Mouse (Mus musculus): ENCODE measurements around the gene Col18a1. TPM values are rescaled to one million over a fixed set of nuclear protein-coding genes. Genes with fewer than 3 reads are reported as not detected.
"Not testable (repeated sequence)": the region's sequence is repeated elsewhere in the genome, so short reads cannot be mapped to it uniquely, and the experiment has no call there.

The Col18a1 gene
- total RNA-seq, 2 experiments from 2014 or later = 20.2 to 24.5 TPM

DNA sequence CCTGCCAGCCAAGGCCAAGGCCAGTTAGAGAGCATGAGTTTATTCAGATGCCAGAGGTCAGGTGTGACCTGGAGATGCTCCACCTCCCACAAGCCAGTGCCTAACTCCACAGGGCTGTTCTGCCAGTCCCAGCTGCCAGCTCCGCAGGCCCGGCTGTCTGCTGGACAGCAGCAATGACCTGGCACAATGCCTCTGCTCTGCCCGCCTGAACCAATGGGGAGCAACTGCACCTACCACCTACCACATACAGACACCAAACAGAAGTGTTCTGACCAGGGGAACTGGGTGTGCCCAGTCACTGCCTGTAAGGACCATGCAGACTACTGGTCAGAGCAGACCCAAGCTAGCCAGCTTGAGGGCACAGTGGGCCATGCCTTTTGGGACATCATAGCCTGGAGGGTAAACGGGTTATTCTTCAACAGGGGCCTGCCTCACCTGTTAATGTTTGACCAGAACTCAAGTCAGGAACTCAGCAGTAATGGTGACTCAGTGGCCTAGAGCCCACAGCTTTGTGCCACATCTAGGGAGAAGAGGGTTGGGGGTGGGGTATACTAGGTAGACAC is 19.4 kb downstream of the Col18a1 start:
- intact Hi-C loops (cut with DNase I; ENCODE audit: low total_unique reads) = no loop called here
- DNase-seq = peak; percentile 69

DNA sequence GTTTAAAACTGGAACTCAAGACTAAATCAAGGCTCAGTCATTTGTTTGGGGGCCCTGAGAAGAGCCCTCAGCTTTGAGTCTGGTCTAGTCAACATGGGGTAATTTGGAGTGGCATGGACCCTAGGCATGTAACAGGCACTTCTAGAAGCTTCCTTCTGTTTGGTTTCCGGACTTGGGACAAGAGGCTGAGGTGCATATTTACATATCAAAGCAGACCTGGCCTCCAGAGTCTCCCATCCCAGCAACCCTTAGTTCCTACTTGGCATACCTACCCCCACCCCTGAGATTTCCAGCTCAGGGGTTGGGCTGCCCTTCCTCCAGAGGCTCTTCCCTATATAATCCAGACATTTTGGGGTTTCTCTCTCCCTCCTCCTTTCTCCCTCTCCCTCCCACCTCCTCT is 20.4 kb downstream of the Col18a1 start:
- intact Hi-C loops (cut with DNase I; ENCODE audit: low total_unique reads) = no loop called here
- DNase-seq = no peak

DNA sequence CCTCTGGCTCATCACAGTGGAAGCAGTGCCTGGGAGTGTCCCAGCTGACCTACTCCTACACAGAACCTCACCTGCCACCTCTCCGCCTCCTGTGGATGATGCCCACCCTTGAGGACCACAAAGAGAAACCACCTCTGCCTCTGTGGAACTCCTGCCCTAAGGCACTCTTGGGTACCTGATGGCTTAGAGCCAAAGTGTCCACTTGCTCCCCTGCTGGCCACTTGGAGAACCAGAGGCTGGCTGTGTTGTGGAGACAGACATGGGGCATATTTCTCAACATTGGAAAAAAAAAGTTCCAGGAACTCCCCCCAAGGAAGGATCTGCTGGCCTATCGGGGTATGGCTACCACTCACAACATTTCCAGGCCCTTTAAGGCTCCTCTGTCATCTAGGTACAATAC is 22.0 kb downstream of the Col18a1 start:
- intact Hi-C loops (cut with DNase I; ENCODE audit: low total_unique reads) = no loop called here
- DNase-seq = no peak

- intact Hi-C loops (cut with DNase I; ENCODE audit: low total_unique reads) = no loop called here
- no peak for DNase-seq
These were observed 24.0 kb downstream of the Col18a1 start for GRCm38 (mm10) chr10:77142328-77142727.

GRCm38 (mm10) chr10:77138304-77138703 is 28.0 kb downstream of the Col18a1 start:
- intact Hi-C loops (cut with DNase I; ENCODE audit: low total_unique reads) = no loop called here
- no peak for DNase-seq

- DNase-seq = no peak
- intact Hi-C loops (cut with DNase I; ENCODE audit: low total_unique reads) = no loop called here
These were observed 30.1 kb downstream of the Col18a1 start for GRCm38 (mm10) chr10:77136205-77136604.

DNA sequence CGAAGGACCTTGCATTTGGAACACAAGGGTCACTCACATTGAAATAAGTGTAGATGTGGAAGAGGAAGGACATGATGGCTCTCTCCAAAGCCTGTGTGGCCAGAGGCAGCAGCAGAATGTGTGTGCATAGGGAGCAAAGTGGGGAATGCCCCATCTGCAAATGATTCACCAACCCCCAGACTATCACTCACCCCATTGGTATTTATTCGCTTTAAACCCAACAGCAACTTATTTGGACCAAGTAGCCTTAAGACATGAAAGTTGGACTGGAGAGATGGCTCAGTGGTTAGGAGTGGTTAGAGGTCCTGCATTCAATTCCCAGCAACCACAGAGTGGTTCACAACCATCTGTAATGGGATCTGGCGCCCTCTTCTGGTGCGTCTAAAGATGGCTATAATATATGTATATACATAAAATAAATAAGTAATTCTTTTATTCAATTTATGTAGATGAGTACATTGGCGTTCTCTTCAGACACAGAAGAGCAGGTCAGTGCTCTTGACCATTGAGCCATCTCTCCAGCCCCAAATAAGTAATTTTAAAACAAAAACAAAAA is 31.0 kb downstream of the Col18a1 start:
- intact Hi-C loops (cut with DNase I; ENCODE audit: low total_unique reads) = no loop called here
- no peak for DNase-seq

DNA sequence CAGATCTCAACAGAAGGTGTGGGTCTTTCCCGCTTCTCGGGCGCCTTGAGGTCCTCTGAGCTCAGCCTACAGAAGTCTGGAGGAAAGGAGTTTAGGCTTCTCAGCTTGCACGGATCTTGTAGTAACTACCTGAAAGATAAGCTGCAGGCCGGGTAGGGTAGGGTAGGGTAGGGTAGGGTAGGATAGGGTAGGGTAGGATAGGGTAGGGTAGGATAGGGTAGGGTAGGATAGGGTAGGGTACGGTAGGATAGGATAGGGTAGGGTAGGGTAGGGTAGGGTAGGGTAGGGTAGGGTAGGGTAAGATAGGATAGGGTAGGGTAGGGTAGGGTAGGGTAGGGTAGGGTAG is 31.6 kb downstream of the Col18a1 start:
- DNase-seq; intact Hi-C loops (cut with DNase I; ENCODE audit: low total_unique reads): not testable (repeated sequence)

GRCm38 (mm10) chr10:77133951-77134806 is 32.2 kb downstream of the Col18a1 start:
- no peak for DNase-seq
- intact Hi-C loops (cut with DNase I; ENCODE audit: low total_unique reads) = no loop called here

- intact Hi-C loops (cut with DNase I; ENCODE audit: low total_unique reads) = no loop called here
- DNase-seq = peak; percentile 43
These were observed 34.2 kb downstream of the Col18a1 start for GRCm38 (mm10) chr10:77132118-77132517.

- intact Hi-C loops (cut with DNase I; ENCODE audit: low total_unique reads) = loop anchor here (2.0 kb wide), 1 partner anchor 121 kb away; no protein-coding TSS in a partner anchor
- DNase-seq = no peak
These were observed 34.8 kb downstream of the Col18a1 start for GRCm38 (mm10) chr10:77131536-77131935.

DNA sequence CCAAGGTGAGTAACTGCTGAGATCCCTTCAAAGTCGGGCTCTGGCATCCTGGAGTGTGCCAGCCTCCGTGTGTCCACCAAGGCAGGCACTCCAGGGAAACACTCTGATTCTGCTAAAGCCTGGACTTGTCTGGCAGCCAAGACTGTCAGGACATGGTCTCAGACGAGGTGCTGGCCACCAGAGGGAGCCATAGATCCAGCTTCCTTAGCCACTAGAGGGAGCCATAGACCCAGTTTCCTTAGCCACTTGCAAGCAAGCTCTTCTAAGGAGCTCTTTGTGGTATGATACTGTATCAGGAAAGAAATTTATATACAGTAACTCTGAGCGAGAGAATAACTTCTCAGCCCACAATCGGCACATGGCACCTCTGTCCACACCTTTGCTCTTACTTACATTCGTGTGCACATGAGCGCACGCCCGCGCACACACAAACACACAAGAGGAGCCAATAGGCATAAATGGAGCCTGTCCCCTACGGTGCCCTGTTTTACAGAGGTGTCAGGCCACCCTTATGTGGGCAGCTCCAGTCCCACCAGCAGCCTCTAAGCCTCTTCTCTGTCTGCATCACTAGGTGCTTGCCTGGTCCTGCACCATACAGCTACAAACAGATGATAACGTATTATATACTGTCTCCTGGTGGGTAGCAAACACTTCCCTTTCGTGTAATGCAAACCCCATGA is 35.6 kb downstream of the Col18a1 start:
- DNase-seq = peak; percentile 87
- intact Hi-C loops (cut with DNase I; ENCODE audit: low total_unique reads) = loop anchor here (2.0 kb wide), 1 partner anchor 122 kb away; no protein-coding TSS in a partner anchor

DNA sequence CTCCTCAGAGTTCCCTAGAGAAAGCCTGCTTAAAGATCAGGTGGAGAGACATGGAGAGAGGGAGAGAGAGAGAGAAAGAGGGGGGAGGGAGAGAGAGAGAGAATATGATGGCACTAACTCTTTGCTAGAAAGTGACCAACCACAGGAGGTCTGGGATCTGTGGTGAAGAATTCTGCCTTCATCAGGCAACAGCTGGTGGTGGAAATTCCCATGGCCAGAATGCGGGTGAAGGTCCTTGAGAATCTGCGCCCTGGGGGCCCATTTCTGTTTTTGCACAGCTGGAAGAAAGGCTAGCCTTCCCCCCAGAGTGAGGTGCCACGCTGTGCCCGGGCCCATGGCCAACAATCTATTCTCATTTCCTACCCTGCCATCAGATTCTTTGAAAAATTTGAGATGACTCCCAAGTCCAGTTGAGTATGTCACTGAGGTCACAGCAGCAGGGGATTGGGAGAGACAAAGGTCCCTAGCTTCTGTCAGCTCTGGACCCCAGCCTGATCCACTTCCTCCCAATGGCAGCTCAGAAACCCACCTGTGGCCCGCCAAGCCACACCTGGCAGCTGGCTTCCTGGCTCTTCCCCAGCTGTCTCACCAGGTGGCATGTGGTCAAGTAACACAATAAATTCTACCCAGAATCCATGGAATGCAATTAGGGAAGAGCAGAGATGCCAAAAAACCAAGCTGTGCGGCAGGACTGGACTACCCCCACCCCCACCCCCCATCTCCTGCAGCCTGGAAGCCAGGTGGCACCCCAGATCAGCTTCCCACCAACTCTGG is 36.5 kb downstream of the Col18a1 start:
- no peak for DNase-seq
- intact Hi-C loops (cut with DNase I; ENCODE audit: low total_unique reads) = loop anchor here (2.0 to 5.0 kb wide), 2 partner anchors 48 to 123 kb away; no protein-coding TSS in a partner anchor

GRCm38 (mm10) chr10:77127926-77128325 is 38.4 kb downstream of the Col18a1 start:
- DNase-seq = no peak
- intact Hi-C loops (cut with DNase I; ENCODE audit: low total_unique reads) = loop anchor here (5.0 kb wide), 1 partner anchor 46 kb away; no protein-coding TSS in a partner anchor

DNA sequence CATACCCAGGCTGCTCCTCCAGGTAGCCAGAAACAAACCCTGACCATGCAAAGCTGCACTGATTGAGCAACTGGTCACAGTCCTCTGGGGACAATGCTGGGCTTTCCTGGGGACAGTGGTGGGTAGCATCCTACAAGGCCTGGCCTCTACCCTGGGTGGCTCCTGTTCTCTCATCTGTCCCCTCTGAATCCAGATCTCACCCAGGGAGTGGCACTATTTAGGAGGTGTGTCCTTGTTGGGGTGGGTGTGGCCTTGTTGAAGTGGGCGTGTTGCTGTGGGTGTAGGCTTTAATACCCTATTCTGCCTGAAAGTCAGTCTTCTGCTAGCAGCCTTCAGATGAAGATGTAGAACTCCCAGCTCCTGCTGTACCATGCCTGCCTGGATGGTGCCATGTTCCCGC is 39.8 kb downstream of the Col18a1 start:
- no peak for DNase-seq
- intact Hi-C loops (cut with DNase I; ENCODE audit: low total_unique reads) = loop anchor here (5.0 kb wide), 1 partner anchor 44 kb away; no protein-coding TSS in a partner anchor

DNA sequence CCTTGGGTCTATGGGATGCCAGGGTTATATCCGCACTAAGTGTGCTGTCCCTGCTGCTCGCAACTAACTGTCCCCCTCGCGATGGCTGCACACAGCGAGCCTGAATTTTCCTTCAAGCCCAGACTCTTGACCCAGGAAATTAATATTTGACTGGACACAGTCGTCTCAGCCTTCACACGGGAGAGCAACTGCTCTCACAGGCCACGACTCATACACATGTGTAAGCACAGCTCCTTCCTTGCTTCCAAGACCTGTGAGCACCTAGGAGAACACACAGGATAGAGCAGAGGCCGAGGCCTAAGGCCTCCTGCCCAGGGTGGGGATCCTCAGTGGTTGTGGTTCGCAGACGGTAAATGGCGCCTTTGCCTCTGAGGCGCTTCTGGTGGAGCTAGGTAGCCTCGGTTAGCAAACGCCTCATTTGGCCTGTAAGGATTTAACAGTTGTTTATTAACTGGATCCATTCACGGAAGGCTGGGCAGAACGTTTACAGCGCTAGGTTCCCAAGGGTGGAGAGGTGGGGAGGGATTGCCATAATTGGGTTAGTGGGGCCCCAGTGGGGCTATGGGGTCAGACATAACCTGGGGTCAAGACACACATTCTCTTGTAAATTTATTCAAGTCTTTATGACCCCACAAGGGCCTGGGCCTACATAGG is 41.1 kb downstream of the Col18a1 start:
- DNase-seq = no peak
- intact Hi-C loops (cut with DNase I; ENCODE audit: low total_unique reads) = loop anchor here (5.0 kb wide), 1 partner anchor 43 kb away; no protein-coding TSS in a partner anchor

GRCm38 (mm10) chr10:77123953-77124352 is 42.4 kb downstream of the Col18a1 start:
- intact Hi-C loops (cut with DNase I; ENCODE audit: low total_unique reads) = no loop called here
- no peak for DNase-seq

GRCm38 (mm10) chr10:77121287-77122022 is 44.9 kb downstream of the Col18a1 start:
- DNase-seq = peak; percentile 43
- intact Hi-C loops (cut with DNase I; ENCODE audit: low total_unique reads) = no loop called here

All from gastrocnemius, postnatal 14 days (tissue).